Mouse (Mus musculus) liver, postnatal 0 days (tissue): Measurements from ENCODE around the gene Glyctk. TPM values are rescaled to one million over a fixed set of nuclear protein-coding genes. Genes with fewer than 3 reads are reported as not detected.

Source experiments
- ATAC-seq: fragments of 200-750 bp; cut with Nextera tagmentation; 2 replicates; pipeline ENCODE4 v1.8.0; 2017; ENCODE audit warnings: mild to moderate bottlenecking, moderate library complexity
- DNase-seq: peaks from one replicate; pipeline ENCODE4 v3.0.0-alpha.2; 2016
- H3K27ac ChIP-seq: fragments of 300-500 bp; sonication (generic); 2 replicates; pipeline ENCODE4 v1.5.1; 2014; ENCODE audit warnings: antibody characterized with exemption, moderate library complexity, mild to moderate bottlenecking, low read depth
- H3K27me3 ChIP-seq: fragments of 300-500 bp; sonication (generic); 2 replicates; pipeline ENCODE4 v1.6.1; 2014; ENCODE audit warnings: low read length, control low read depth, mixed read lengths; ENCODE audit not compliant: insufficient read depth
- H3K36me3 ChIP-seq: fragments of 300-500 bp; sonication (generic); replicated peaks from 2 replicates; pipeline ENCODE4 v1.6.1; 2014; ENCODE audit warnings: mild to moderate bottlenecking, control low read depth, low read length, moderate library complexity, mixed read lengths; ENCODE audit not compliant: insufficient read depth
- H3K4me1 ChIP-seq: fragments of 300-500 bp; sonication (generic); 2 replicates; pipeline ENCODE4 v1.6.1; 2014; ENCODE audit warnings: antibody characterized with exemption, mild to moderate bottlenecking, control low read depth; ENCODE audit not compliant: insufficient read depth
- H3K4me2 ChIP-seq: fragments of 300-500 bp; sonication (generic); 2 replicates; pipeline ENCODE4 v1.6.1; 2014; ENCODE audit warnings: low read depth, mild to moderate bottlenecking, low read length, moderate library complexity, mixed read lengths
- H3K4me3 ChIP-seq: fragments of 300-500 bp; sonication (generic); 2 replicates; pipeline ENCODE4 v1.5.1; 2014; ENCODE audit warnings: low read depth, low read length
- H3K9ac ChIP-seq: fragments of 300-500 bp; sonication (generic); replicated peaks from 2 replicates; pipeline ENCODE4 v1.6.1; 2014; ENCODE audit warnings: mild to moderate bottlenecking, moderate library complexity
- H3K9me3 ChIP-seq: fragments of 300-500 bp; sonication (generic); 2 replicates; pipeline ENCODE4 v1.6.1; 2016; ENCODE audit warnings: mild to moderate bottlenecking, control low read depth, low read length, mixed read lengths
- CTCF ChIP-seq: sonication (generic); IDR thresholded peaks from 2 replicates; pipeline ENCODE4 v1.5.1; 2016; ENCODE audit warnings: antibody characterized with exemption, low read depth
- EP300 ChIP-seq: IDR thresholded peaks from 2 replicates; pipeline ENCODE4 v1.6.1; 2016; ENCODE audit warnings: antibody characterized with exemption, low read depth, mild to moderate bottlenecking
- WGBS: fragments of 180-500 bp; shearing (Covaris S2); extraction: QIAGEN DNeasy Blood & Tissue Kit; methylation state at CpG from one replicate; pipeline ENCODE4 v1.1.7; 2014; ENCODE audit not compliant: insufficient replicate concordance; 5-methylcytosine and 5-hydroxymethylcytosine counted together
- polyA plus RNA-seq: library from polyadenylated mRNA; unstranded; fragments of >200 nt; fragmentation: Nextera tagmentation; extraction: Ambion mirVana; gene quantifications from 2 replicates; pipeline ENCODE4 v1.2.1, GENCODE M21; 2015

Gene Glyctk
- polyA plus RNA-seq, result 41.4 and 46.5 TPM in 2 replicates

GRCm38 (mm10) chr9:106158037-106158491 lies at the start of gene Glyctk:
Glyctk (minus strand) TSS chr9:106158138.
- Histone ChIP-seq H3K4me1 (peaks cover 11% of the 10 kb centered on the region), H3K27me3 (no peaks in the 10 kb centered on the region), H3K36me3 (no peaks in the 10 kb centered on the region; the same call in 1 of the 2 replicates), H3K9ac (peak within 1 kb of the TSS; percentile 69), H3K4me3 (peak within 1 kb of the TSS; percentile 35), H3K9me3 (no peaks in the 10 kb centered on the region), H3K27ac (peak within 1 kb of the TSS; percentile 93), H3K4me2 (peak within 1 kb of the TSS; percentile 52)
- 43% methylated on average over 6 of the region's 6 CpGs for WGBS
- TF ChIP-seq EP300, result peak; percentile 67
- no peak for TF ChIP-seq CTCF
- DNase-seq (peak; percentile 49), ATAC-seq (peak; percentile 80)

- WGBS, result 81% methylated on average over 2 of the region's 2 CpGs
- Histone ChIP-seq H3K4me1 (peaks cover 15% of the 10 kb centered on the region), H3K9ac (no peak overlapping the region), H3K9me3 (no peaks in the 10 kb centered on the region), H3K4me2 (no peak overlapping the region), H3K27ac (no peak overlapping the region), H3K4me3 (no peak overlapping the region), H3K36me3 (0 out of 2 replicates have a peak, but pooled peaks cover 5% of the 10 kb centered on the region), H3K27me3 (no peaks in the 10 kb centered on the region)
- ATAC-seq (no peak), DNase-seq (no peak)
- TF ChIP-seq CTCF (no peak), EP300 (no peak)
These were observed 48.6 kb upstream of the Glyctk start for GRCm38 (mm10) chr9:106206515-106206914.

GRCm38 (mm10) chr9:106205713-106206290 lies 47.9 kb upstream of the Glyctk start:
- 0 out of 2 replicates have a peak, but pooled peaks cover 5% of the 10 kb centered on the region for H3K36me3 ChIP-seq
- H3K27me3 ChIP-seq, result no peaks in the 10 kb centered on the region
- no peak overlapping the region for H3K4me2 ChIP-seq
- no peak overlapping the region for H3K9ac ChIP-seq
- H3K4me3 ChIP-seq, result no peak overlapping the region
- 73% methylated on average over 7 of the region's 7 CpGs for WGBS
- no peak for ATAC-seq
- H3K27ac ChIP-seq, result no peak overlapping the region
- TF ChIP-seq CTCF (no peak), EP300 (no peak)
- no peaks in the 10 kb centered on the region for H3K9me3 ChIP-seq
- peaks cover 15% of the 10 kb centered on the region for H3K4me1 ChIP-seq
- no peak for DNase-seq

- ATAC-seq (no peak), DNase-seq (no peak)
- H3K4me1 ChIP-seq, result peaks cover 24% of the 10 kb centered on the region
- 31% methylated on average over 7 of the region's 7 CpGs for WGBS
- TF ChIP-seq EP300 (no peak), CTCF (no peak)
- peak overlapping the region; percentile 70 for H3K4me3 ChIP-seq
- 0 out of 2 replicates have a peak, but pooled peaks cover 5% of the 10 kb centered on the region for H3K36me3 ChIP-seq
- peak overlapping the region; percentile 93 for H3K4me2 ChIP-seq
- H3K27me3 ChIP-seq, result no peaks in the 10 kb centered on the region
- H3K9ac ChIP-seq, result peak overlapping the region; percentile 60
- H3K9me3 ChIP-seq, result no peaks in the 10 kb centered on the region
- peak overlapping the region; percentile 31 for H3K27ac ChIP-seq
These were observed 46.3 kb upstream of the Glyctk start for GRCm38 (mm10) chr9:106203990-106204851.

GRCm38 (mm10) chr9:106202819-106203636 lies 45.1 kb upstream of the Glyctk start, which contains the start of gene Twf2:
Twf2 (plus strand) TSS chr9:106203108.
- Histone ChIP-seq H3K9me3 (no peaks in the 10 kb centered on the region), H3K36me3 (0 out of 2 replicates have a peak, but pooled peaks cover 5% of the 10 kb centered on the region), H3K27me3 (no peaks in the 10 kb centered on the region), H3K4me2 (peak within 1 kb of the TSS; percentile 93), H3K27ac (peak within 1 kb of the TSS; percentile 39), H3K9ac (peak within 1 kb of the TSS; percentile 71), H3K4me1 (peaks cover 33% of the 10 kb centered on the region), H3K4me3 (peak within 1 kb of the TSS; percentile 70)
- WGBS, result 2% methylated on average over 55 of the region's 61 CpGs
- ATAC-seq (peak; percentile 88), DNase-seq (peak; percentile 90)
- TF ChIP-seq CTCF (no peak), EP300 (no peak)
